8 mouse cellular contexts compared by ENCODE assay signal in genomic region chr7:141060426-141061242, GRCm38 (mm10). TPM values are rescaled to one million over a fixed set of nuclear protein-coding genes. Genes with fewer than 3 reads are reported as not detected.
DNase-seq lines count a peak whose midpoint lies in the region; ATAC-seq and TF ChIP-seq lines count a peak whose summit lies in the region.

Gene B4galnt4, plus strand, starts transcription at chr7:141061104.

- peak within 1 kb of the TSS; percentile 94 for H3K4me2 ChIP-seq in heart, embryonic 16.5 days (ENCODE audit: low read depth, low read length)
- peak within 1 kb of the TSS; percentile 78 for H3K4me2 ChIP-seq in liver, embryonic 12.5 days

- ATAC-seq in heart, embryonic 16.5 days (replicated peaks; ENCODE audit: extremely low read depth, insufficient read depth, low FRiP score): peak; percentile 73
- peak; percentile 40; the same call in 1 of the 2 replicates for ATAC-seq in liver, embryonic 12.5 days

- peaks cover 11% of the 10 kb centered on the region for H3K4me1 ChIP-seq in ES-Bruce4 (ENCODE audit: control insufficient read depth, insufficient read depth, low read length)
- H3K4me1 ChIP-seq in forebrain, embryonic 10.5 days: peaks cover 30% of the 10 kb centered on the region
- H3K4me1 ChIP-seq in heart, embryonic 16.5 days (ENCODE audit: control insufficient read depth, insufficient read depth, low read length): peaks cover 7% of the 10 kb centered on the region
- H3K4me1 ChIP-seq in liver, embryonic 12.5 days: peaks cover 46% of the 10 kb centered on the region

- 0 out of 2 replicates have a peak, but pooled peaks have one; percentile 4 for TF ChIP-seq EP300 in ES-Bruce4 (IDR thresholded peaks at IDR 0.05; ENCODE audit: insufficient read depth, low read depth, low read length)

- peak; percentile 97 for DNase-seq in brain, embryonic 14.5 days (ENCODE audit: low read depth)
- peak; percentile 87 for DNase-seq in forebrain, embryonic 10.5 days (ENCODE audit: extremely low spot score, low spot score)
- peak; percentile 68 to 85 for DNase-seq in kidney, postnatal 25 days
- peak; percentile 59 for DNase-seq in naive thymus-derived CD4-positive, alpha-beta T cell, adult 2 months (ENCODE audit: low read depth)
- DNase-seq in testis, postnatal 10 days (ENCODE audit: low spot score): peak; percentile 73

- H3K27ac ChIP-seq in ES-Bruce4 (ENCODE audit: insufficient read depth, low read length): no peak within 1 kb of the TSS
- peak within 1 kb of the TSS; percentile 95 for H3K27ac ChIP-seq in forebrain, embryonic 10.5 days
- no peak within 1 kb of the TSS for H3K27ac ChIP-seq in heart, embryonic 16.5 days (ENCODE audit: low read length)
- no peak within 1 kb of the TSS for H3K27ac ChIP-seq in liver, embryonic 12.5 days

- peaks cover 10% of the 10 kb centered on the region for H3K36me3 ChIP-seq in ES-Bruce4 (ENCODE audit: control insufficient read depth, insufficient read depth, low read length, poor library complexity, severe bottlenecking)
- peaks cover 62% of the 10 kb centered on the region for H3K36me3 ChIP-seq in forebrain, embryonic 10.5 days (replicated peaks)
- no peaks in the 10 kb centered on the region for H3K36me3 ChIP-seq in heart, embryonic 16.5 days (ENCODE audit: control insufficient read depth, insufficient read depth)
- no peaks in the 10 kb centered on the region for H3K36me3 ChIP-seq in liver, embryonic 12.5 days

- no peaks in the 10 kb centered on the region for H3K27me3 ChIP-seq in ES-Bruce4 (ENCODE audit: control insufficient read depth, insufficient read depth, low read length, poor library complexity, severe bottlenecking)
- peaks cover 22% of the 10 kb centered on the region for H3K27me3 ChIP-seq in forebrain, embryonic 10.5 days (ENCODE audit: poor library complexity, severe bottlenecking)
- H3K27me3 ChIP-seq in heart, embryonic 16.5 days (ENCODE audit: control insufficient read depth, insufficient read depth, low read length): peaks cover 49% of the 10 kb centered on the region
- peaks cover 91% of the 10 kb centered on the region for H3K27me3 ChIP-seq in liver, embryonic 12.5 days (replicated peaks)

- WGBS in forebrain, embryonic 10.5 days: under 1% methylated on average over 72 of the region's 72 CpGs
- under 1% methylated on average over 58 of the region's 72 CpGs for WGBS in heart, embryonic 16.5 days
- 3% methylated on average over 72 of the region's 72 CpGs for WGBS in liver, embryonic 12.5 days (ENCODE audit: insufficient replicate concordance)

- peak within 1 kb of the TSS; percentile 64 for H3K4me3 ChIP-seq in ES-Bruce4 (ENCODE audit: low read depth, low read length)
- H3K4me3 ChIP-seq in forebrain, embryonic 10.5 days: peak within 1 kb of the TSS; percentile 80
- peak within 1 kb of the TSS; percentile 64 for H3K4me3 ChIP-seq in heart, embryonic 16.5 days (ENCODE audit: low read length)
- H3K4me3 ChIP-seq in liver, embryonic 12.5 days: peak within 1 kb of the TSS; percentile 54

- H3K9ac ChIP-seq in ES-Bruce4 (ENCODE audit: low read depth, poor library complexity, severe bottlenecking): peak within 1 kb of the TSS; percentile 70
- H3K9ac ChIP-seq in heart, embryonic 16.5 days (ENCODE audit: low read length): peak within 1 kb of the TSS; percentile 65
- peak within 1 kb of the TSS; percentile 47 for H3K9ac ChIP-seq in liver, embryonic 12.5 days

- H3K9me3 ChIP-seq in ES-Bruce4 (replicated peaks; ENCODE audit: control insufficient read depth, insufficient read depth, low read length, poor library complexity, severe bottlenecking): no peaks in the 10 kb centered on the region
- peaks cover 2% of the 10 kb centered on the region; the same call in 1 of the 2 replicates for H3K9me3 ChIP-seq in forebrain, embryonic 10.5 days
- peaks cover 2% of the 10 kb centered on the region for H3K9me3 ChIP-seq in heart, embryonic 16.5 days (replicated peaks; ENCODE audit: control insufficient read depth, low read length)
- H3K9me3 ChIP-seq in liver, embryonic 12.5 days (replicated peaks): 0 out of 2 replicates have a peak, but pooled peaks cover 3% of the 10 kb centered on the region

- TF ChIP-seq CTCF in ES-Bruce4 (IDR thresholded peaks at IDR 0.05; ENCODE audit: low read depth, low read length): no peak
- TF ChIP-seq CTCF in brain, embryonic 14.5 days (IDR thresholded peaks at IDR 0.05; ENCODE audit: borderline replicate concordance, extremely low read depth, insufficient read depth, insufficient read length): no peak

- peak; percentile 35 for TF ChIP-seq POLR2A in ES-Bruce4 (IDR thresholded peaks at IDR 0.05; ENCODE audit: insufficient read depth, low read length)
- TF ChIP-seq POLR2A in brain, embryonic 14.5 days (IDR thresholded peaks at IDR 0.05; ENCODE audit: borderline replicate concordance, extremely low read depth, insufficient read depth, insufficient read length, poor library complexity, severe bottlenecking): peak; percentile 69

RNA-seq across cellular contexts. Expression of gene B4galnt4, which starts in this region (rescaled TPM):
- 18.3 and 22.2 TPM in 2 replicates for polyA plus RNA-seq in ES-Bruce4 (2011; ENCODE audit: insufficient read depth, insufficient read length, low read depth, missing spikeins)
- 151 and 166 TPM in 2 replicates for polyA plus RNA-seq in brain, embryonic 14.5 days (2012; rRNA removed)
- 24.6 and 30.4 TPM in 2 replicates for polyA plus RNA-seq in forebrain, embryonic 10.5 days (2016; fragmentation: Nextera tagmentation; extraction: Ambion mirVana)
- polyA plus RNA-seq in heart, embryonic 16.5 days (2015; fragmentation: Nextera tagmentation; extraction: Ambion mirVana): 0.54 and 0.97 TPM in 2 replicates
- polyA plus RNA-seq in liver, embryonic 12.5 days (2016; fragmentation: Nextera tagmentation; extraction: Ambion mirVana): 1.9 and 2.3 TPM in 2 replicates

Comparison
In these comparisons a context has a peak if more than half of its experiments do, and no peak if none do; other contexts are left out.
1. Peak in ATAC-seq, H3K4me3 ChIP-seq, H3K9ac ChIP-seq and H3K4me2 ChIP-seq in heart, embryonic 16.5 days; RNA of the gene not detected or under 1 TPM.